Mouse (Mus musculus) left cerebral cortex, postnatal 10 days (tissue): Measurements from ENCODE around the gene Kcnc3. TPM values are rescaled to one million over a fixed set of nuclear protein-coding genes. Genes with fewer than 3 reads are reported as not detected.

ENCODE experiments used
- DNase-seq, 2 experiments: peaks; one replicate each; pipeline ENCODE4 v3.0.0; 2021 to 2022; ENCODE audit warnings: low spot score in 2 of 2, mixed read lengths in 1 of 2; ENCODE audit errors: extremely low spot score in 1 of 2
- intact Hi-C: fragments of 180-260 bp; cut with DNase I; formaldehyde crosslinking; loops from one replicate; pipeline ENCODE4 v1.15.1; 2025
- total RNA-seq, 2 experiments: library from RNA; stranded (reverse); gene quantifications; 2 replicates each; pipeline ENCODE4 v1.2.3; 2021

The Kcnc3 gene
- 10 to 100 TPM; 48.5 to 55.4 TPM for total RNA-seq

DNA sequence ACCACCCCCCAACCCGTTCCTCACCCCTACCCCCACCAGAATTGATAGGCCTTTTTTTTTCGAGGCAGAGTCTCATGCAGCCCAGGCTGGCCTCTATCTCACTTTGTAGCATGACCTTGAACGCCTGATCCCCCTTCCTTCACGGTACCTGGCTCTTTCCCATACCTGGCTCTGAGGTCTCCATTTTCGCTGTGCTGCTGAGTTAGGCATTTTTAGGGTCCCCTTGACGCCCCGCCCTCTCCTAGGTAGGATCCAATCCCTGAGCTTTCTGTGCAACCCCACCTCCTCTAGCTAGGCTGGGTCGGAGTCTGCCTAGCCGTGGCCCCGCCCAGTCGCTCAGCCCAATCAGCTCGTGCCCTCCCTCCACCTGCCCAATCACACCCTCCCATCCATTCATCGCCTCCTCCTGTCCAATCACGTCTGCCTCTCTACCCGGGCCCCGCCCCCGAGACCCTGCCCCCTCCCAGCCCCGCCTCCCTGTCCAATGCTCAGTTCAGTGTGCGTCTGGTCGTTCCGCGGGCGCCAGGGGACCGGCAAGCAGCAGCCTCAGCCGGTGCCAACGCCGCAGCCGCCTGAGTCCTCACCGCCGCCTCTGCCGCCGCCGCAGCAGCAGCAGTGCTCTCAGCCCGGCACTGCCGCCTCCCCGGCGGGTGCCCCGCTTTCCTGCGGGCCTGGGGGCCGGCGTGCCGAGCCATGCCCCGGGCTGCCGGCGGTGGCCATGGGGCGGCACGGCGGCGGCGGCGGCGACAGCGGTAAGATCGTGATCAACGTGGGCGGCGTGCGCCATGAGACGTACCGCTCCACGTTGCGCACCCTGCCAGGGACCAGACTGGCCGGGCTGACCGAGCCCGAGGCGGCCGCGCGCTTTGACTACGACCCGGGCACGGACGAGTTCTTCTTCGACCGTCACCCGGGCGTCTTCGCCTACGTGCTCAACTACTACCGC lies at the start of gene Kcnc3:
Gene Kcnc3, plus strand, starts transcription at position 263 of the 946 bp plus-strand sequence.
- DNase-seq, result peak; percentile 95
- intact Hi-C loops, result no loop called here

DNA sequence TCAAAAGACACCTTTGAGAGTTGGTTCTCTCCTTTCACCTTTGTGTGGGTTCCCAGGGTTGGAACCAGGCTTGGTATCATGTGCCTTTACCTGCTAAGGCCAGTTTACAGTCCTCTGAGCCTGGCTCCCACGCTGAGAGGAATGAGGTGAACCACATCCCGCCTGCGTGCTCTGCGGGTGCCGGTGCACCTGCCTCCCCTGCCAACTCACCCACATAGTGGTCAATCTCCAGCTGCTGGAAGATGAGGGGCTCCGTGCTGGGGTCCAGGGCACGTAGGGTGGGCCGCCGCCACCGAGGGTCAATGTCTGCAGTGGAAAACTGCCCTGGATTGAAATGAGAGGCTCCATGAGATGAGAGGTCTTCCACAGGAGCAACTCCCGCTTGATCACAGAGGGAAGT lies 47.9 kb upstream of the Kcnc3 start:
- intact Hi-C loops, result no loop called here
- no peak for DNase-seq

DNA sequence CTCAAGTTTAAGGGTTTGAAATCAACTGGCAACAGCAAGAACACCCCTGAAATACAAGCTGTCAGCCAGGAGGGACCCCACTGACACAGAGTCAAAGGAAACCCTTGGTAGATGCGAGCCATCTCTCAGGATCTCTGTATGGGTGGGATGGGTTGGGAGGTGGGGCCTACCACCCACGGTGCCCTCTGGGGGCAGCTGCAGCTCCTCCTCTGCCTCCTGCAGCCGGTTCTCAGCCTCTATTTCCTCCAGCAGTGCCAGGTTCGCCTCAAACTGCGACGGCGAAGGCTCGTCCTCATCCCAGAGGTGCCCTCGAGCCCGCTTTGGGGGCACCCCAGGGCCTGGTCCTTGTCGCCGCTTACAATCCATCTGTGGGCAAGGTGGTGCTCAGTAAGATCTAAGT lies 47.4 kb upstream of the Kcnc3 start:
- intact Hi-C loops, result no loop called here
- no peak for DNase-seq

GRCm38 (mm10) chr7:44546274-44546673 lies 44.2 kb upstream of the Kcnc3 start:
- intact Hi-C loops, result no loop called here
- DNase-seq, result no peak

GRCm38 (mm10) chr7:44547041-44547440 lies 43.4 kb upstream of the Kcnc3 start:
- intact Hi-C loops, result no loop called here
- DNase-seq, result no peak

- no peak for DNase-seq
Measured at GRCm38 (mm10) chr7:44547725-44548124, 42.7 kb upstream of the Kcnc3 start.

GRCm38 (mm10) chr7:44548497-44549087 lies 41.9 kb upstream of the Kcnc3 start, which contains the start of gene Pold1:
TSS of gene Pold1 (minus strand) at chr7:44548849.
- peak; percentile 98 to 100 for DNase-seq
- intact Hi-C loops, result no loop called here

More at GRCm38 (mm10) chr7:44547725-44548124, 42.7 kb upstream of the Kcnc3 start:
- intact Hi-C loops, result no loop called here

GRCm38 (mm10) chr7:44549621-44550408 lies 40.6 kb upstream of the Kcnc3 start:
- intact Hi-C loops, result loop anchor here (5.0 to 10.0 kb wide), 2 partner anchors 53 to 175 kb away; partner anchors contain the start of genes Emc10 and Fam71e1

GRCm38 (mm10) chr7:44550409-44550678 lies 40.1 kb upstream of the Kcnc3 start:
- intact Hi-C loops, result loop anchor here (5.0 to 10.0 kb wide), 2 partner anchors 53 to 176 kb away; partner anchors contain the start of genes Emc10 and Fam71e1
- no peak for DNase-seq

More at GRCm38 (mm10) chr7:44549621-44550408, 40.6 kb upstream of the Kcnc3 start:
- DNase-seq, result no peak

GRCm38 (mm10) chr7:44551301-44551700 lies 39.2 kb upstream of the Kcnc3 start:
- intact Hi-C loops, result loop anchor here (5.0 to 10.0 kb wide), 2 partner anchors 54 to 176 kb away; partner anchors contain the start of genes Emc10 and Fam71e1
- DNase-seq, result no peak

- intact Hi-C loops, result loop anchor here (5.0 to 10.0 kb wide), 2 partner anchors 54 to 177 kb away; partner anchors contain the start of genes Emc10 and Fam71e1
- no peak for DNase-seq
Measured at GRCm38 (mm10) chr7:44551731-44552130, 38.7 kb upstream of the Kcnc3 start.

DNA sequence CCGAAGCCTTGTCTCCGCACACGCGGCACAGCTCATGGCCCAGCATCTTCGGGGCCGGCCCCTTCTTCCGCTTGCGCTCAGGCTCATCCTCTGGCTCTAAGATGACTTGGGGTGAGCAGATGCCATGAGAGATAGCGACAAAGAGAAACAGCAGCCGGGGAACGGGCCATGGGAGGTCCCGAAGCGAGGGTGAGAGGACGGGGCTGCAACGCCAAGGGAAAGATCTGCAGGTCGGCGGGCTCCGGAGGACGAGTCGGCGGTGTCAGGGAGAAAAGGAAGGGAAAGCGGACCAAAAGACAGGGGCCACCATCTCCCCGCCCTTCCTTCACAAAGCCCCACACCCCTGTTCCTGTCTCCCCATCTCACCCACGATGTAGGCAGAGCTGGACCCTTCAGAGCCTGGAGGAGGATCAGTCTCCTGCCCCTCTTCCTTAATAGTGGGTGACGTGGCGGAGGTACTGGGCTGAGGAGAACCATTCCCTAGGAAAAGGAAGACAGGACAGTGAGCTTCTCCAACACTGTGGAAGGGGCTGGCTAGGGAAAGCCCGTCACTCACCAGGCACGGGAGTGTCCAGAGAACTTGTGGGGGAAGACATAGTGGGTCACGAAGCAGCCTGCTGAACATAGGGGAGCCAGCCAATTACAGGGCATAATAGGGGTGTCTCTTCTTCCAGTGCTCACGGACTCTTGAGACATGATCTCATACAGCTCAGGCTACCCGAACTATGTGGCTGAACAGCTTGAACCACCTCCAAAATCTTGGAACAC lies 38.1 kb upstream of the Kcnc3 start:
- no peak for DNase-seq
- intact Hi-C loops, result loop anchor here (5.0 to 10.0 kb wide), 2 partner anchors 55 to 178 kb away; partner anchors contain the start of genes Emc10 and Fam71e1

- DNase-seq, result peak; percentile 40 to 90
- intact Hi-C loops, result loop anchor here (5.0 to 10.0 kb wide), 2 partner anchors 56 to 178 kb away; partner anchors contain the start of genes Emc10 and Fam71e1
Measured at GRCm38 (mm10) chr7:44553196-44553764, 37.2 kb upstream of the Kcnc3 start.

DNA sequence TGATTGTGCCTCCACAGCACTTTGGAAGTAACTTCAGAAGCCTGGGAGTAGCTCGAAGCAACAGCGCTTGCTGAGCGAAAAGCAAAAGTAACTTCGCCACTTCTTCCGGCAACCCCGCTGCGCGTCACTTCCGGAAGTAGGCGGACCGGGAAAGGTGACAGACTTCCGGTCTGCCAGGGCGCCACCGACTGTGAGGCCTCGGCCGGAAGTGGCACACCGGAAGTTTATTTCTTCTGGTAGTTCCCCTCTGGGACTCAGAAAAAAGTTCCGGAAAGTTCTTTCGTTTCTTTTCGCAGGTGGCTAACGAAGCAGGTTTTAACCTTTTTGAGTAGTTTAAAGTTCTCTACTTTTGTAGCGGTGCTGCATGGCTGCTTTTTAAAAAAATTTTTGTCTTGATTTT lies 36.6 kb upstream of the Kcnc3 start, which contains the start of gene Nr1h2:
Gene Nr1h2, minus strand, starts transcription at position 126 of the 400 bp plus-strand sequence.
- peak; percentile 94 to 98 for DNase-seq
- intact Hi-C loops, result loop anchor here (5.0 to 10.0 kb wide), 2 partner anchors 57 to 179 kb away; partner anchors contain the start of genes Emc10 and Fam71e1

- intact Hi-C loops, result loop anchor here (10.0 kb wide), 1 partner anchor 183 kb away; no protein-coding TSS in a partner anchor
- no peak for DNase-seq
Measured at GRCm38 (mm10) chr7:44557629-44558028, 32.8 kb upstream of the Kcnc3 start.

DNA sequence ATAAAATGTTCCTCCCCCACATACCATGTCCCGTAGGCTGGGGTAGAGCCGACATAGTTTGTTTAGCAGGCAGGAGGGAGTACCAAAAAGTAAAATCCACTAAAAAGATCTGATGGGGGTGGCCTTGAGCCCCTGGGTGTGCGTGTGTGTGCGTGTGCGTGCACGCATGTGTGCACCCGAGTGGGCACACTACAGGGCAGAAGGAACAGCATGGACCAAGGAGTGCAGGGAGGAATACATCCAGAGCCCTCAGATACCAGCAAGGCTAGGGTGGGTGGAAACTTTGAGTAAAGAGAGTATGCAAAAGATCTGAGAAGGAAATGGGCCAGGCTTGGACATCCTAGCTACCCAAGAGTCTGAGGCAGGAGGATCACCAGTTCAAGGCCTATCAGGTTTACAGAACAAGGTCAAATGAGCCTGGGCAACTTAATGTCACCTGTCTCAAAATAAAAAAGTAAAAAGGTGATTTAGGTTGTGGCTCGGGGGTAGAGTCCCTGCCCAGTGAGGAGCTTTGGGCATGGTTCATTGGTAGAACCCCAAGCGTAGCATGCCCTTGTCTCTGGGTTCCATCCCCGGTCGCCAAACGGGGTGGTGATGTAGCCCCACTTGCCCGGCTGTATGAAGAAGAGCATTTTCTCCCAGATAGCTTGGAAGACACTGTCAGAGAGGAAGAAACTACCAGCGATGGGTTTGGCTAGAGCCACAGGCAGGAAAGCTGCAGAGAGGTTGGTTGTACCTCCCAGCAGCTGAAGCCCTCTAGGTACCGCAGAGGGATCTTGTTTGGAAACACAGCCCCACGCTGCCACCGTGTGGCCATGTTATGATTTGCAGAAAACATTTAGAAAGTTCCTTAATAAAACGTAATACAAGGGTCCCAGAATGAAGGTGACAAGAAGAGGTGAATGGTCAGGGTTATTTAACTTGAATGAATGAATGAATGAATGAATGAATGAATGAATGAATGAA lies 29.7 kb upstream of the Kcnc3 start:
- peak; percentile 62 to 78 for DNase-seq
- intact Hi-C loops, result loop anchor here (5.0 kb wide), 1 partner anchor 38 kb away; the partner anchor contains the start of gene Mybpc2
